Comparison of ENCODE assay signal across 29 mouse cellular contexts in the genomic region with DNA sequence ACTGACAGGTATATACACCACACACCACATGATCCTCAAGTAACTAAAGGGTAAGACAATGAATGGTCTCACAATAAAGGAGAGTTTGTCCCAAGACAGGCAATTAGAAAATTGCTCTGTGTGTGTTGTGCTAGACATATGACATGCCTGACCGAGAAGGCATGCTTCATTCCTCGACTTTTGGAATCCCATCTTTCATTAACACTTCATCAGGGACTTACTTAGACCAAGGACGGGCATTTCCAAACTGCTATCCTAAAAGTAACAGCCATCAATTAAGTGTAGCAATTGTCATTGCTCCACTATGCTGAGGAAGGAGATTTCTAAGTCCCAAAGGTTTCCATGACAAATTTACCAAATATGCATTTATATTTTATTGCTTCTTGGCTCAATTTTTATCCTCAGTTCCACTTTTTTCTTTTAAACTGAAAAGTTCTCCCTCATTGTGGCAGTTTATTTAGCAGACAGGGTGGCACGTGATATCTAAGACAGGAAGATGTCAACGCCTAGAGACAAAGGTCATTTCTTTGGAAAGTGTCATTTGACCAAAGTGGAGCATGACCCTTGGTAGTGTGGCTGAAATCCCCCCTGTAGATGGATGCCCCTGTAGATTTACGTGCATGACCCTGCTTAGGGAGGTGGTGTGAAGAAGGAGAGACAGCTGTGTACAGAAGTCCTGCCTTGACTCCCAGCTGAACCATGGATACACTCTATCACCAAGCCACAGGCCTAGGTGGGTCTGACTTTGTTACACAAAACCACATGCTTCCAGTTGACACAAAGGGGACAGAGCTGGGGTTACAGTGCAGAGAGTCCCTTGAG. TPM values are rescaled to one million over a fixed set of nuclear protein-coding genes. Genes with fewer than 3 reads are reported as not detected.
"Had no signal": no experiment of that assay in that cellular context is flagged by ENCODE, and none has a peak within 500 bp of the region (broad histone marks: within the 10 kb centered on the region; RNA-seq: fewer than 3 reads in every experiment).

No protein-coding gene starts in this region.

- ATAC-seq: hindbrain, postnatal 0 days; inflammation-experienced regulatory T-cells, adult 6 months; midbrain, embryonic 16.5 days had no signal

- H3K27me3 ChIP-seq: kidney, embryonic 15.5 days; limb, embryonic 12.5 days; limb, embryonic 15.5 days; liver, embryonic 15.5 days; midbrain, embryonic 12.5 days; neural tube, embryonic 13.5 days; stomach, embryonic 15.5 days had no signal

- DNase-seq: kidney, adult 11 months; kidney, adult 8-10 months; kidney, postnatal 10 days; kidney, postnatal 36 days; layer of hippocampus, postnatal 36 days; left cerebral cortex, postnatal 4 days; retina, postnatal 1 day; right cerebral cortex, postnatal 25 days; spleen, adult 18-20 months; thymus, postnatal 25 days had no signal

- H3K27ac ChIP-seq: hindbrain, postnatal 0 days; kidney, embryonic 15.5 days; left cerebral cortex, adult 2 months; limb, embryonic 12.5 days; limb, embryonic 15.5 days; liver, embryonic 15.5 days; midbrain, embryonic 12.5 days; neural tube, embryonic 13.5 days; stomach, embryonic 15.5 days had no signal

- H3K36me3 ChIP-seq: kidney, embryonic 15.5 days; limb, embryonic 12.5 days; limb, embryonic 15.5 days; liver, embryonic 15.5 days; midbrain, embryonic 12.5 days; neural tube, embryonic 13.5 days; stomach, embryonic 15.5 days had no signal

- H3K9ac ChIP-seq: kidney, embryonic 15.5 days; limb, embryonic 12.5 days; limb, embryonic 15.5 days; liver, embryonic 15.5 days; midbrain, embryonic 12.5 days; neural tube, embryonic 13.5 days; stomach, embryonic 15.5 days had no signal

- H3K9me3 ChIP-seq: kidney, embryonic 15.5 days; limb, embryonic 12.5 days; limb, embryonic 15.5 days; liver, embryonic 15.5 days; midbrain, embryonic 12.5 days; neural tube, embryonic 13.5 days; stomach, embryonic 15.5 days had no signal

- H3K4me1 ChIP-seq: liver, embryonic 15.5 days; midbrain, embryonic 12.5 days; stomach, embryonic 15.5 days had no signal

- H3K4me2 ChIP-seq: kidney, embryonic 15.5 days; limb, embryonic 12.5 days; limb, embryonic 15.5 days; liver, embryonic 15.5 days; midbrain, embryonic 12.5 days; neural tube, embryonic 13.5 days; stomach, embryonic 15.5 days had no signal

- H3K4me3 ChIP-seq: kidney, embryonic 15.5 days; left cerebral cortex, adult 2 months; limb, embryonic 12.5 days; limb, embryonic 15.5 days; liver, embryonic 15.5 days; midbrain, embryonic 12.5 days; myocyte; neural tube, embryonic 13.5 days; stomach, embryonic 15.5 days had no signal

RNA-seq across cellular contexts. Expression of a gene that starts 22.5 kb away (rescaled TPM):
- total RNA-seq: layer of hippocampus, postnatal 10 days; left cerebral cortex, adult 2 months; left cerebral cortex, postnatal 10 days; left cerebral cortex, postnatal 4 days; megakaryocyte progenitor cell, adult 5-6 weeks; megakaryocyte-erythroid progenitor cell, adult 5-6 weeks; neutrophil, adult 5-6 weeks had no signal
- polyA plus RNA-seq: inflammation-experienced regulatory T-cells, adult 6 months had no signal

RNA-seq across cellular contexts. Expression of a gene that starts 33.5 kb away (rescaled TPM):
- total RNA-seq: layer of hippocampus, postnatal 36 days; left cerebral cortex, postnatal 10 days; left cerebral cortex, postnatal 4 days; megakaryocyte progenitor cell, adult 5-6 weeks; megakaryocyte-erythroid progenitor cell, adult 5-6 weeks; monocyte, adult 5-6 weeks had no signal
- polyA plus RNA-seq: hindbrain, postnatal 0 days; inflammation-experienced regulatory T-cells, adult 6 months; limb, embryonic 12.5 days; liver, embryonic 15.5 days; midbrain, embryonic 12.5 days; midbrain, embryonic 16.5 days; thymus, postnatal 0 days had no signal
